8 mouse cellular contexts compared by ENCODE assay signal in genomic region chr3:54672557-54673529, GRCm38 (mm10). TPM values are rescaled to one million over a fixed set of nuclear protein-coding genes. Genes with fewer than 3 reads are reported as not detected.
DNase-seq lines count a peak whose midpoint lies in the region; ATAC-seq lines count a peak whose summit lies in the region.

No protein-coding gene starts in this region.

- no peak overlapping the region for H3K4me3 ChIP-seq in hindbrain, embryonic 14.5 days (replicated peaks; ENCODE audit: low read length)

- no peak for ATAC-seq in hindbrain, embryonic 14.5 days (ENCODE audit: low FRiP score)

- H3K4me2 ChIP-seq in hindbrain, embryonic 14.5 days (replicated peaks), result no peak overlapping the region

- H3K27ac ChIP-seq in hindbrain, embryonic 14.5 days, result no peak overlapping the region

- no peak overlapping the region for H3K9ac ChIP-seq in hindbrain, embryonic 14.5 days

- peak; percentile 64 for DNase-seq in heart, adult 11 months
- no peak for DNase-seq in heart, postnatal 25 days (ENCODE audit: low spot score)
- DNase-seq in B cell, adult 2 months, result peak; percentile 38 to 55
- DNase-seq in embryo, embryonic 10 days (ENCODE audit: low spot score), result peak; percentile 61
- DNase-seq in hindbrain, embryonic 14.5 days (ENCODE audit: low spot score), result peak; percentile 83
- peak; percentile 44 to 75 for DNase-seq in left cerebral cortex, postnatal 10 days (ENCODE audit: extremely low spot score in 1 of 2, low spot score in 2 of 2)
- peak; percentile 30 for DNase-seq in retina, postnatal 1 day
- DNase-seq in cerebellum, postnatal 25 days, result no peak

- H3K27me3 ChIP-seq in hindbrain, embryonic 14.5 days (ENCODE audit: control insufficient read depth, insufficient read depth, low read length), result no peaks in the 10 kb centered on the region

- intact Hi-C loops in heart, postnatal 25 days (cut with DNase I), result loop anchor here (1.0 kb wide), 1 partner anchor 320 kb away; no protein-coding TSS in a partner anchor
- intact Hi-C loops in left cerebral cortex, postnatal 10 days (cut with DNase I), result loop anchor here (5.0 to 10.0 kb wide), 2 partner anchors 518 to 936 kb away; partner anchors contain the start of gene Trpc4

- WGBS in hindbrain, embryonic 14.5 days, result 68% methylated on average over 13 of the region's 13 CpGs

- no peaks in the 10 kb centered on the region for H3K36me3 ChIP-seq in hindbrain, embryonic 14.5 days (replicated peaks; ENCODE audit: control insufficient read depth, insufficient read depth)

- no peaks in the 10 kb centered on the region for H3K9me3 ChIP-seq in hindbrain, embryonic 14.5 days (ENCODE audit: control insufficient read depth, low read length)

- H3K4me1 ChIP-seq in hindbrain, embryonic 14.5 days (replicated peaks; ENCODE audit: control insufficient read depth, insufficient read depth, low read length), result no peaks in the 10 kb centered on the region

RNA-seq across cellular contexts. Expression of gene Supt20, which starts 19.8 kb away (rescaled TPM):
- 10 to 100 TPM; 18.4 to 18.9 TPM for total RNA-seq in heart, postnatal 25 days (2021)
- 83.8 and 86.8 TPM in 2 replicates for polyA plus RNA-seq in hindbrain, embryonic 14.5 days (2014; fragmentation: Nextera tagmentation; extraction: Ambion mirVana)
- 10 to 100 TPM; 45.7 to 54.1 TPM for total RNA-seq in left cerebral cortex, postnatal 10 days (2021)

RNA-seq across cellular contexts. Expression of gene Gm21958, which starts 41.3 kb away (rescaled TPM):
- not detected for total RNA-seq in heart, postnatal 25 days (2021)
- polyA plus RNA-seq in hindbrain, embryonic 14.5 days (2014; fragmentation: Nextera tagmentation; extraction: Ambion mirVana), result not detected in 2 replicates
- total RNA-seq in left cerebral cortex, postnatal 10 days (2021), result not detected

Comparison
In these comparisons a context has a peak if more than half of its experiments do, and no peak if none do; other contexts are left out.
1. DNase-seq: peak in heart, adult 11 months (single experiment), B cell, adult 2 months (2 of 2), embryo, embryonic 10 days (single experiment), hindbrain, embryonic 14.5 days (single experiment), left cerebral cortex, postnatal 10 days (2 of 2) and retina, postnatal 1 day (single experiment); none in heart, postnatal 25 days (single experiment) and cerebellum, postnatal 25 days (0 of 2).